Mouse (Mus musculus): ENCODE measurements around the gene Lypd3. TPM values are rescaled to one million over a fixed set of nuclear protein-coding genes. Genes with fewer than 3 reads are reported as not detected.
A peak's percentile ranks its signal among the peaks of the same experiment; 100 is the strongest.
"Not testable (repeated sequence)": the region's sequence is repeated elsewhere in the genome, so short reads cannot be mapped to it uniquely, and the experiment has no call there.

The Lypd3 gene
- polyA plus RNA-seq, 1 experiment, result 53.2 TPM

- no peak for DNase-seq (ENCODE audit: low spot score)
Measured at GRCm38 (mm10) chr7:24612308-24612910, 23.9 kb upstream of the Lypd3 start.

DNA sequence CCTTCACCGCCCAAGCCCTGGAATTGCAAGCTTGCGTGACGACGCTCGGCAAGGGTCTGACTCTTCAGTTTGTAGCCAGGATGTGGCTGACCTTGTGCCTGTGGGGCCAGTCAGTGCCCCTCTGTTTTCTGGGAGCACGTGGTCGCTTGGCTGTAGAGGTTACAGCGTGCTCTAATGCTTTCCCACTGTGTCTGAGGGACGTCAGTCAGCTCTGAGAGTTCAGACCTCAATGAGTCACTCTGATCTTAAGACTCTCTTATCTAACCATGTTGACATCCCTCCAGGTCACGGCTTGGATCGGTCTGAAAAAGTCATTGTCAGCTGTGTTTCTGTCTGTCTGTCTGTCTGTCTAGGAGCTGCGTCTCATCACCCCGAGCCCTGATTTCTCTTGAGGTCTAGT, 21.5 kb upstream of the Lypd3 start:
- DNase-seq (ENCODE audit: low spot score), result no peak

DNA sequence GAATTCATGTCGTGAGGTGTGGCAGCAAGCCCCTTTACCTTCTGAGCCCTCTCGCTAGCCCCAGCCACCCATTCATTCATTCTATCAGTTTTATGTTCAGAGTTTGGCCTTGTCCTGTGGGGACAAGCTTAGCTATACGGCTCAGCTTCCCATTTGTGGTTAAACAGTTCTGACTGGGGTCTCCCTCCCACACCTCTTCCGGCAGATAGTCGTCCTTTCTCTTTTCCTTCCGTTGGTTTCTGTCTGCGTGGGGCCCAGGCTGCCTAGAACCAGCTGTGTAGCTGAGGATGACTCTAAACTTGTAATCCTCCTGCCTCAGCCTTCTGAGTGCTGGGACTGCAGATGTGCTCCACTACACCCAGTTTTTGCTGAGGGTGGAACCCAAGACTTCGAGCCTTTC, 18.6 kb upstream of the Lypd3 start:
- no peak for DNase-seq (ENCODE audit: low spot score)

GRCm38 (mm10) chr7:24618374-24618773, 18.0 kb upstream of the Lypd3 start:
- not testable (repeated sequence) for DNase-seq (ENCODE audit: low spot score)

DNA sequence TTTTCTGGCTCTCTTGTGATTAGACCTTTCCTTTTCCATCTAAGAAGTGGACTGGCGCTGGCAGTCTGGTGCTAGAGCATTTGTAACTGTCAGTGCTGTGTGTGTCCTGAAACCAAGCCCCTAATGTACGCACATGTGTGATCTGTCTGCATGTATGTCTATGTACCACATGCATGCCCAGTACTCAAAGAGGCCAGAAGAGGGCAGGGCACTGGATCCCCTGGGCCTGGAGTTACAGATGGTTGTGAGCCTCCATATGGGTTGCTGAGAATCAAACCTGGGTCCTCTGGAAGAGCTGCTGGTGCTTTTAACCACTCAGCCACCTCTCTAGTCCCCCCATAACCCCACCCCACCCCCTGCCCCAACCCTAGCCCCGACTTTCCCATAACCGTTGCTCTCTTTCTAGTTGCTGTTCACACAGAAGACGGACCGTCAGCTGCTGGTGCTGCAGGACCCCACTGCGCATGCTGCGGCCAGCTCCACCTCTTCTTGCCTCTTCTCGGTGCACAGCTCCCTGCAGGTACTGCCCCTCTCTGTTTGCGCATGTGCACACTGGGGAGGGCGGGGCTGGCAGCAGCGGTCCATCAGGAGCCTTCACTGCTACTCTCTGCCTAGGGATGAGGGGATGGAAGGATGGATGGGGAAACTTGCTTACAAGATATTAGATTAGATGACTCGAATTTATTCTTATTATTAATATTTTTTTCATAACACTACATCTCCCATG, 16.5 kb upstream of the Lypd3 start:
- no peak for DNase-seq (ENCODE audit: low spot score)

DNA sequence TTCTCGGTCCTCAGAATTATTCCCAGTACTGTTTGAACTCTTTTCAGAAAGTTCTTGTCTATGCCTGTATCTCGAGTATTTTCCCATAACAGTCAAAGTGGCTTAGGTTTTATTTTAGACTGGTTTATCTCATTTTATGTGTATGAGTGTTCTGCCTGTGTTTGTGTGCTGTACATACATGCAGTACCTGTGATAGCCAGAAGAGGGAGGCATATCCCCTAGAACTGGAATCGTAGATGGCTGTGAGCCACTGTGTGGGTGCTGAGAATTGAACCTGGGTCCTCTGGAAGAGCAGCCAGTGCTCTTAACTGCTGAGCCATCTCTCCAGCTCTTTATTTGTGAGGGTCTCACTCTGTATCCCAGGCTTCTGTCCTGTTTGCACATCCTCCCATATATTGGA, 15.2 kb upstream of the Lypd3 start:
- no peak for DNase-seq (ENCODE audit: low spot score)

GRCm38 (mm10) chr7:24622967-24623366, 13.4 kb upstream of the Lypd3 start:
- no peak for DNase-seq (ENCODE audit: low spot score)

DNA sequence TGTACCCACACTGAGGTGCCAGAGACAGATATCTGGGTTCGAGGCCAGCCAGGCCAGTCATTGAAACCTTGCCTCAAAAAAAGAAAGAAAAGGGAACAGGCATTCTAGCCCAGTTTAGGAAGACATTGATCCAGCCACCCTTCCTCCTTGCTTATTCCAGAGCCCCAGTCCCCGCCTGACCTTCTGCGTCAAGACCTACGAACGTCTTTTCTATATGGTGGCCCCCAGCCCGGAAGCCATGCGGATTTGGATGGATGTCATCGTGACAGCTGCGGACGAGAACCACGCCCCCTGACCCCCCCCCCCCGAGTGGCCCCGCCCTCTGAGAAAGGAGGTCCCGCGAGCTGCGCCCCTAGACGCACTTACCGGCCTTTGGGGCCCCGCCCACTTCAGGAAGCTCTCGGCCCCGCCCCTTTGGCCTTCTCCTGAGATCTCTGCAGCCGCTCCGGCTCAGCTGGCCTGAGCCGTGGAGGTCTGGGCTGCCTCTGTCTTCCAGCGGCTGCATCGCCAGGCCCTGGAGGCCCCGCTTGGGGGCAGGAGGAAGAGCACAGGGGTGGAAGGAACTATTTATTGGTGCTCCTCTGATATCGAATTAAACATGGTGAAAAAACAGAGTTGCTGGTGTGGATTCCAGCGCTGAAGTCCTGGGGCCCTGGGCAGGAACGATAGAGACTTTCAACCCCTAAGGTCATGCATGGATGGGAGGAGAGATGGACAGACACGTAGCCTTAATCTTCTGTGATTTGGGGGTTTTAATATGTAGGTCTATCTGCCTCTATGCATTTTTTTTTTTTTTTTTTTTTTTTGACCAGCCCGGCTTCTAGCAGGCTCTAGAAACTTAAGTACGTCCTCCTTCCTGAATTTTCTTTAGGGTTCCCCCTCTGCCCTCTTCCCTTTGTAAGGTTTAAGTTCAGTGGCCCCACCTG, 7.4 kb upstream of the Lypd3 start:
- DNase-seq (ENCODE audit: low spot score), result peak; percentile 67

- no peak for DNase-seq (ENCODE audit: low spot score)
Measured at GRCm38 (mm10) chr7:24629672-24630071, 6.7 kb upstream of the Lypd3 start.

- DNase-seq (ENCODE audit: low spot score), result peak; percentile 54
Measured at GRCm38 (mm10) chr7:24630116-24630880, 6.1 kb upstream of the Lypd3 start.

GRCm38 (mm10) chr7:24637046-24637445, 696 bp downstream of the Lypd3 start:
- no peak for DNase-seq (ENCODE audit: low spot score)

DNA sequence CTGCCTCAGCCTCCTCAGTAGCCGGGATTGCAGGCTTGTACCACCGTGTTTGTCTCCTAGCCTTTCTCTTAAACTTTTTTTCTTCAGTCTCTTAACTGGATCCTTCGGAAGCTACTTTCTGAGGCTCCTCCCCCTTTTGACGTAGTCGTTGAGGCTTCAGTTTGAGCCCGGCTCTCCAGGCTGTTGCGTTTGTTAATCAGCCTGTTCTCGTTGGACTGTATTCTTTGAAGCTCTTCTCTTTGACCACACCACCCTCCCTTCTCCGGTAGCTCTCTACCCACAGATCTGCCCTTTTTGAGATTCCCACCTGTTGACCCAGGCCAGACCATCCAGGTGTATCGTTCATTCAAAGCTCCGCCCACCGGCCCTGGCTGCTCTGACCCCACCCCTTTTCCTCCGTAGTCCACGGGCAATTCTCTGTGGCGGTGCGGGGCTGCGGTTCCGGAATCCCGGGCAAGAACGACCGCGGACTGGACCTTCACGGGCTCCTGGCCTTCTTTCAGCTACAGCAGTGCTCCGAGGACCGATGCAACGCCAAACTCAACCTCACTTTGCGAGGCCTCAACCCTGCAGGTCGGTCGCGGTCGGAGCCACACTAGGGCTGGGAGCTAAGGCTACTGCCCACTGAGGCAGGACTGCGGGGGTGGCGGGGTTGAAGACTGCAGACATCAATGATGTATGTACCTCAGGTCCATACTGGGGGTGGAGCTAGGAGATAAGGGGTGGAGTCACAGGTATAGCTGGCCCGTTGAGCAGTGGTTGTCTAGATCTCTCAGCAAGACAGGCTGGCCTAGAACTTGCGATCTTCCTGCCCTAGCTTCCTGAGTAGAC, 1.9 kb downstream of the Lypd3 start:
- DNase-seq (ENCODE audit: low spot score), result no peak

- DNase-seq (ENCODE audit: low spot score), result no peak
Measured at GRCm38 (mm10) chr7:24640450-24640849, 4.1 kb downstream of the Lypd3 start.

GRCm38 (mm10) chr7:24642491-24642890, 6.1 kb downstream of the Lypd3 start:
- DNase-seq (ENCODE audit: low spot score), result no peak

DNA sequence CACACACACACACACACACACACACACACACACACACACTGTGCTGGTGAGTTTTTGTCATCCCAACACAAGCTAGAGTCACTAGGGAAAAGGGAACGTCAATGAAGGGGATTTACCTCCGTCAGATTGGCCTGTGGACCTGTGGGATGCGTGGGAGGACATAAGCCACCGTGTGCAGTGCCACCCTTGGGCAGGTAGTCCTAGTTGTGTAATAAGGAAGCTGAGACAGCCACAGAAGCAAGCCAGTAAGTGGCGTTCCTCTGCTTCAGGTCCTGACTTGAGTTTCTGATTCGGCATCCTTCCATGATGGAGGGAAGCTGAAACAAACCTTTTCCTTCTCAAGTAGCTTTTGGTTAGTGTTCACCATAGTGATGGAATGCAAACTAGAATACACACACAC, 8.1 kb downstream of the Lypd3 start:
- DNase-seq (ENCODE audit: low spot score), result no peak

DNA sequence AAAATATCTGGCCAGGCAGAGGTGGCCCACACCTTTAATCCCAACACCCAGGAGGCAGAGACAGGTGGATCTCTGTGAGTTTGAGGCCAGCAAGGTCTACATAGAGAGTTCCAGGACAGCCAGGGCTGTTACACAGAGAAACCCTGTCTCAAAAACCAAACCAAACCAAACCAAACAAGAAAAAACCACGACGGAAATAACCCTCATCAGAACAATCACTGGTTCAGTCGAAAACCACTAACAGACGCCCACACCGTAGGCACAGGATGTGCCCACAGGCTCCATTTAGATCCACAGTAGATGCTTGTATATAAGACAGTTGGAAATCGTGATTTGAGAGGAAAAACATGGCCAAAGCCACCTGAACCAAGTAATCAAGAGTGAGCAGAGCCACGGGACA, 8.6 kb downstream of the Lypd3 start:
- no peak for DNase-seq (ENCODE audit: low spot score)

DNA sequence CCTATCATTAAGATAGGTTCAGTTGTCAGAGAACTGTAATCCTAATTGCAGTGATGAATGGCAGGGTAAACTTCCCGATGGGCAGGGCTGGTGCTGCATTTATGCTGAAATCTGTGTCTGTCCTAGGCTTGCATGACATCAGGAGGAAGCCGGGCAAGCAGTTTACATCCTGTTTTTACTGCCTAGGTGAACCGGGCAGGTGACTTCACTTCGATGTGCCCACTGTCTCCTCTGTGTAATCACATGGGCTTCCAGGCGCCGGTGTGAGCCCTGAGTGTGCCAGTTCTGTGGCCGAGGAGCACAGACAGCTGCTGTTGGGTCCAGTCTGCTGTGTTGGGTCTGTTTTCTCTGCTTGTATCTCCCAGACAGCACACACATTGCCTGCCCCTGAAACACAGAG, 10.1 kb downstream of the Lypd3 start:
- DNase-seq (ENCODE audit: low spot score), result no peak

GRCm38 (mm10) chr7:24653681-24654080, 17.3 kb downstream of the Lypd3 start:
- peak; percentile 47 for DNase-seq (ENCODE audit: low spot score)

DNA sequence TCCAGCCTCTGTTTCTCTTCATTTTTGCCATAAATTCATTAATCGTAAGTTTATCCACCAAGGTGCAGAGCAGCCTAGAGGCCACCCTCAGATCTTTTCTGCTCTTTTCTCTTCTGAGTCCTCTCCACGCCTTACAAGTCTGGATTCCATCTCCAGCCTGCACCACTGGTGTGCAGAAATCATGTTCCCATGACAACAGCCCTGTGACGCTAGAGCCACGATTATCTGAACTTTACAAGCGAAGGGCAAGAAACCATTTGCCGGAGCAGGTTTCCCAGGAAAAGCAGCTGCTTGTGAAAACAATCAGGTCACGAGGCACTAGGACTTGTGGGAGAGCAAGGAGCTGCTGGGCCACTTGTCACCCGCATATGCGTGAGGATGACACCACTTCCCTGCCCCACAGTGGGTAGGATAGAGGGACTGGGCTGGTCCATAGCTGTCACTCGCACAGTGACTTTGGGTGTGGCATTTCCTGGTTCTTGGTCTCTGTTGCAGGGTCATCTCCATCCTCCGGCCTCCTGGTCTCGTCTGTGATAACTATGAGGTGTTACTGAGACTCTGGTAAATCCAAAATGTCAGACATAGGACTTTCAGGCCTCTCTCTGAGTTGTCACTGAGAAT, 23.5 kb downstream of the Lypd3 start:
- DNase-seq (ENCODE audit: low spot score), result no peak

DNA sequence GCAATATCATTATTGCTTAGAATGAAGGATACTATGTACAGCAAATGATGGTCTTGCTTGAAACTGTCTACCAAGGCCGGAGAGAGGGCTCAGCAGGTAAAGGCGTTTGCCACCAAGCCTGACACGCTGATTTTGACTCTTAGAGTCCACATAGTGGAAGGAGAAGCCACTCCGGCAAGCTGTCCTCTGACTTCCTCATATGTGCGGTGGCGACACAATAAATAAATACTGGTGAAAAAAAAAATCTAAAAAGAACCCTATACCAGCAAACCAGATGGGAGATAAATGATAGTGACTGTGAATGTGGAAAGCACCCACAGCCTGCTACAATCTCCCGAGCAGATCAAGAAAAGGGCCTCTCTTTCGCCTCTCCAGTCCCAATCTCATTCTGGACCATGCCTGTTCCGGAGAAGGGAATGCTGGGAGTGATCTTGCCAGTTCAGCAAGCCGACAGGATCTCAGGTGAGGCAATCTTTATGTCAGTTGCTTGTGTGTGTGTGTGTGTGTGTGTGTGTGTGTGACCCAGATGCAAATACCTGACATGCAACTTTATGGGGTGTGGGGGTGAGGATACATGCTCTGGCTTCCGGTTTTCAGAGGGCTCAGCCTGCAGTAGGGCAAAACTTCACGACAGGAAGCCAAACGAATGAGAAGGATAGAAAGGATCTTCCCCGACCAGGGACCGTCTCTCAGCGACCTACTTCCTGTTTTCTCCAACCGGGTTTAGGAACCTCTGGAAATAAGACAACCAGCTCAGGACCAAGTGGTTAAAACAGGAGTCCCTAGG, 25.0 kb downstream of the Lypd3 start:
- no peak for DNase-seq (ENCODE audit: low spot score)

Data from urinary bladder, adult 2 months (tissue).